Mouse (Mus musculus): ENCODE data around the gene Nup62. TPM values are rescaled to one million over a fixed set of nuclear protein-coding genes. Genes with fewer than 3 reads are reported as not detected.
A peak's percentile ranks its signal among the peaks of the same experiment; 100 is the strongest.

Nup62 gene
- 130 and 136 TPM in 2 replicates for total RNA-seq (2017)

- peak; percentile 85 for ATAC-seq (replicated peaks; ENCODE audit: low read depth, poor library complexity, severe bottlenecking)
Measured at GRCm38 (mm10) chr7:44815721-44816469, at the start of gene Nup62, which contains the start of gene Il4i1. TSS of gene Nup62 (plus strand) at chr7:44816088. TSS of gene Il4i1 (plus strand) at chr7:44816387.

GRCm38 (mm10) chr7:44768129-44768528, 47.8 kb upstream of the Nup62 start:
- no peak for ATAC-seq (replicated peaks; ENCODE audit: low read depth, poor library complexity, severe bottlenecking)

GRCm38 (mm10) chr7:44770046-44770578, 45.8 kb upstream of the Nup62 start:
- peak; percentile 64 for ATAC-seq (replicated peaks; ENCODE audit: low read depth, poor library complexity, severe bottlenecking)

- ATAC-seq (replicated peaks; ENCODE audit: low read depth, poor library complexity, severe bottlenecking) = peak; percentile 37; the same call in 1 of the 2 replicates
Measured at GRCm38 (mm10) chr7:44772591-44773204, 43.2 kb upstream of the Nup62 start.

- no peak for ATAC-seq (replicated peaks; ENCODE audit: low read depth, poor library complexity, severe bottlenecking)
Measured at GRCm38 (mm10) chr7:44776849-44777498, 38.9 kb upstream of the Nup62 start.

- ATAC-seq (replicated peaks; ENCODE audit: low read depth, poor library complexity, severe bottlenecking) = no peak
Measured at GRCm38 (mm10) chr7:44780101-44780500, 35.8 kb upstream of the Nup62 start.

- no peak for ATAC-seq (replicated peaks; ENCODE audit: low read depth, poor library complexity, severe bottlenecking)
Measured at GRCm38 (mm10) chr7:44789531-44789930, 26.4 kb upstream of the Nup62 start.

- no peak for ATAC-seq (replicated peaks; ENCODE audit: low read depth, poor library complexity, severe bottlenecking)
Measured at GRCm38 (mm10) chr7:44790066-44790465, 25.8 kb upstream of the Nup62 start.

GRCm38 (mm10) chr7:44792781-44793180, 23.1 kb upstream of the Nup62 start:
- no peak for ATAC-seq (replicated peaks; ENCODE audit: low read depth, poor library complexity, severe bottlenecking)

GRCm38 (mm10) chr7:44808927-44809326, 7.0 kb upstream of the Nup62 start:
- no peak for ATAC-seq (replicated peaks; ENCODE audit: low read depth, poor library complexity, severe bottlenecking)

- no peak for ATAC-seq (replicated peaks; ENCODE audit: low read depth, poor library complexity, severe bottlenecking)
Measured at GRCm38 (mm10) chr7:44809466-44809865, 6.4 kb upstream of the Nup62 start.

GRCm38 (mm10) chr7:44810365-44810764, 5.5 kb upstream of the Nup62 start:
- no peak for ATAC-seq (replicated peaks; ENCODE audit: low read depth, poor library complexity, severe bottlenecking)

- ATAC-seq (replicated peaks; ENCODE audit: low read depth, poor library complexity, severe bottlenecking) = no peak
Measured at GRCm38 (mm10) chr7:44810819-44811557, 4.9 kb upstream of the Nup62 start.

- ATAC-seq (replicated peaks; ENCODE audit: low read depth, poor library complexity, severe bottlenecking) = no peak
Measured at GRCm38 (mm10) chr7:44812651-44813325, 3.1 kb upstream of the Nup62 start.

GRCm38 (mm10) chr7:44813985-44814384, 1.9 kb upstream of the Nup62 start:
- ATAC-seq (replicated peaks; ENCODE audit: low read depth, poor library complexity, severe bottlenecking) = no peak

- ATAC-seq (replicated peaks; ENCODE audit: low read depth, poor library complexity, severe bottlenecking) = no peak
Measured at GRCm38 (mm10) chr7:44814423-44814822, 1.5 kb upstream of the Nup62 start.

GRCm38 (mm10) chr7:44814952-44815553, 835 bp upstream of the Nup62 start:
- ATAC-seq (replicated peaks; ENCODE audit: low read depth, poor library complexity, severe bottlenecking) = no peak

- no peak for ATAC-seq (replicated peaks; ENCODE audit: low read depth, poor library complexity, severe bottlenecking)
Measured at GRCm38 (mm10) chr7:44816470-44817021, 658 bp downstream of the Nup62 start, which contains the start of gene Atf5. TSS of gene Atf5 (minus strand) at chr7:44816658.

- ATAC-seq (replicated peaks; ENCODE audit: low read depth, poor library complexity, severe bottlenecking) = no peak
Measured at GRCm38 (mm10) chr7:44817441-44817840, 1.6 kb downstream of the Nup62 start.

Data from common myeloid progenitor, adult 5-6 weeks (primary cell).